Mouse (Mus musculus) testis, adult 2 months (tissue): Measurements from ENCODE around the gene Olr1. TPM values are rescaled to one million over a fixed set of nuclear protein-coding genes. Genes with fewer than 3 reads are reported as not detected.
"Not testable (repeated sequence)": the region's sequence is repeated elsewhere in the genome, so short reads cannot be mapped to it uniquely, and the experiment has no call there.

Experiments
- H3K27ac ChIP-seq: fragments of 200-500 bp; 2 replicates; pipeline ENCODE4 v1.5.1; 2012; ENCODE audit warnings: low read depth, low read length; ENCODE audit not compliant: control insufficient read depth, insufficient read depth
- H3K27me3 ChIP-seq: fragments of 200-500 bp; 2 replicates; pipeline ENCODE4 v1.6.1; 2012; ENCODE audit warnings: mild to moderate bottlenecking, low read length, moderate library complexity; ENCODE audit not compliant: control insufficient read depth, insufficient read depth
- H3K36me3 ChIP-seq: fragments of 200-500 bp; 2 replicates; pipeline ENCODE4 v1.6.1; 2012; ENCODE audit warnings: mild to moderate bottlenecking, low read length; ENCODE audit not compliant: control insufficient read depth, insufficient read depth
- H3K4me1 ChIP-seq: fragments of 200-500 bp; 2 replicates; pipeline ENCODE4 v1.6.1; 2012; ENCODE audit warnings: low read length; ENCODE audit not compliant: control insufficient read depth, insufficient read depth
- H3K4me3 ChIP-seq: fragments of 200-500 bp; 2 replicates; pipeline ENCODE4 v1.5.1; 2012; ENCODE audit warnings: low read depth, mild to moderate bottlenecking, low read length, moderate library complexity, mixed read lengths; ENCODE audit not compliant: control insufficient read depth
- CTCF ChIP-seq: fragments of 200-500 bp; IDR thresholded peaks from 2 replicates; pipeline ENCODE4 v1.5.1; 2012; ENCODE audit warnings: low read depth, mild to moderate bottlenecking, inconsistent platforms, low read length, moderate library complexity; ENCODE audit not compliant: control insufficient read depth, insufficient read depth, insufficient replicate concordance
- POLR2A ChIP-seq: fragments of 200-500 bp; IDR thresholded peaks from 2 replicates; pipeline ENCODE4 v1.6.1; 2012; ENCODE audit warnings: low read depth, mild to moderate bottlenecking, inconsistent platforms, low read length, moderate library complexity; ENCODE audit not compliant: control insufficient read depth
- polyA plus RNA-seq: library from polyadenylated mRNA; depleted of rRNA; stranded (reverse); fragments of >200 nt; gene quantifications from 2 replicates; pipeline ENCODE4 v1.2.3, GENCODE M21; 2012

Olr1 gene
- polyA plus RNA-seq, 1 experiment: 0.12 TPM

- H3K4me1 ChIP-seq: peaks cover 3% of the 10 kb centered on the region; the same call in 1 of the 2 replicates
- TF ChIP-seq POLR2A (no peak), CTCF (no peak)
Observed at GRCm38 (mm10) chr6:129512868-129513267, 5.9 kb upstream of the Olr1 start.

GRCm38 (mm10) chr6:129512367-129512766, 5.4 kb upstream of the Olr1 start, which contains the start of gene Tmem52b:
TSS of gene Tmem52b (plus strand) at chr6:129512555.
- no peak for TF ChIP-seq CTCF
- H3K27ac ChIP-seq: no peak within 1 kb of the TSS
- no peak within 1 kb of the TSS for H3K4me3 ChIP-seq
- H3K36me3 ChIP-seq: no peaks in the 10 kb centered on the region
- peaks cover 3% of the 10 kb centered on the region; the same call in 1 of the 2 replicates for H3K4me1 ChIP-seq
- H3K27me3 ChIP-seq: no peaks in the 10 kb centered on the region

More at GRCm38 (mm10) chr6:129512868-129513267, 5.9 kb upstream of the Olr1 start:
- no peaks in the 10 kb centered on the region for H3K36me3 ChIP-seq
- no peaks in the 10 kb centered on the region for H3K27me3 ChIP-seq
- no peak overlapping the region for H3K4me3 ChIP-seq
- H3K27ac ChIP-seq: no peak overlapping the region

GRCm38 (mm10) chr6:129510120-129510911, 3.4 kb upstream of the Olr1 start:
- no peak for TF ChIP-seq POLR2A
- no peak for TF ChIP-seq CTCF
- no peaks in the 10 kb centered on the region for H3K27me3 ChIP-seq
- H3K36me3 ChIP-seq: no peaks in the 10 kb centered on the region
- no peak overlapping the region for H3K27ac ChIP-seq
- no peaks in the 10 kb centered on the region for H3K4me1 ChIP-seq
- H3K4me3 ChIP-seq: no peak overlapping the region

GRCm38 (mm10) chr6:129503471-129503870, 3.5 kb downstream of the Olr1 start:
- H3K4me3 ChIP-seq: no peak overlapping the region
- no peaks in the 10 kb centered on the region for H3K4me1 ChIP-seq
- no peaks in the 10 kb centered on the region for H3K36me3 ChIP-seq
- TF ChIP-seq CTCF (no peak), POLR2A (no peak)
- no peak overlapping the region for H3K27ac ChIP-seq
- H3K27me3 ChIP-seq: no peaks in the 10 kb centered on the region

- not testable (repeated sequence) for H3K27me3 ChIP-seq, H3K4me1 ChIP-seq, H3K36me3 ChIP-seq, H3K4me3 ChIP-seq, H3K27ac ChIP-seq
Observed at GRCm38 (mm10) chr6:129499516-129499915, 7.4 kb downstream of the Olr1 start.

- Histone ChIP-seq H3K27ac (no peak overlapping the region), H3K36me3 (no peaks in the 10 kb centered on the region), H3K4me3 (no peak overlapping the region), H3K4me1 (no peaks in the 10 kb centered on the region), H3K27me3 (no peaks in the 10 kb centered on the region)
- TF ChIP-seq CTCF (no peak), POLR2A (no peak)
Observed at GRCm38 (mm10) chr6:129497345-129498218, 9.4 kb downstream of the Olr1 start.

GRCm38 (mm10) chr6:129494924-129495323, 12.0 kb downstream of the Olr1 start:
- no peaks in the 10 kb centered on the region for H3K27me3 ChIP-seq
- H3K27ac ChIP-seq: no peak overlapping the region
- TF ChIP-seq POLR2A: no peak
- no peak for TF ChIP-seq CTCF
- H3K4me1 ChIP-seq: no peaks in the 10 kb centered on the region
- no peak overlapping the region for H3K4me3 ChIP-seq
- no peaks in the 10 kb centered on the region for H3K36me3 ChIP-seq
